Mouse (Mus musculus): ENCODE data around the gene Olfr1013.

DNA sequence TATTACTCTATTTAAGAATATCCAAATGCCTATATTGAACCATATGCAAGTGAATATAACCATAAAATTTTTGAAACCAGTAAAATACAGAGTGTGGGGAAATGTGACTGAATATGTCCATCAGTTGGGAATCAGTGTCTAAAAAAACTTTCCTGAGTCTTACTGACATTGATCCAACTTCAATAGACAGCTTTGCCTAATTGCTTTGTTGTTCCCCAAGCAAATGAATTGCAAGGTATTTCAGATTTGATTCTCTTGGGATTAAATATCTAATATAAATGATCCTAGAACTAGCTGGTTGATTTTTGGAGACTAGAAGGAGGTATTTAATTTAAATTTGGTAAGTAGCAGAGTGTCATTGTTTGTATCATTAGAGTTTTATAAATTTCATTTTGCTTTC is 5.5 kb downstream of the Olfr1013 start, which contains the start of gene Olfr1014:
- TF ChIP-seq CTCF (IDR thresholded peaks at IDR 0.05; ENCODE audit: low read depth) (no peak), EP300 (IDR thresholded peaks at IDR 0.05; ENCODE audit: low read depth) (no peak)
